Mouse (Mus musculus) stomach, postnatal 0 days (tissue): ENCODE data around the gene Prps2.

ENCODE experiments used
- CTCF ChIP-seq: IDR thresholded peaks from 2 replicates; pipeline ENCODE4 v1.5.1; 2016; ENCODE audit warnings: antibody characterized with exemption, low read depth, mild to moderate bottlenecking, moderate library complexity
- EP300 ChIP-seq: optimal IDR thresholded peaks from 2 replicates; pipeline ENCODE3; 2016; ENCODE audit warnings: antibody characterized with exemption

DNA sequence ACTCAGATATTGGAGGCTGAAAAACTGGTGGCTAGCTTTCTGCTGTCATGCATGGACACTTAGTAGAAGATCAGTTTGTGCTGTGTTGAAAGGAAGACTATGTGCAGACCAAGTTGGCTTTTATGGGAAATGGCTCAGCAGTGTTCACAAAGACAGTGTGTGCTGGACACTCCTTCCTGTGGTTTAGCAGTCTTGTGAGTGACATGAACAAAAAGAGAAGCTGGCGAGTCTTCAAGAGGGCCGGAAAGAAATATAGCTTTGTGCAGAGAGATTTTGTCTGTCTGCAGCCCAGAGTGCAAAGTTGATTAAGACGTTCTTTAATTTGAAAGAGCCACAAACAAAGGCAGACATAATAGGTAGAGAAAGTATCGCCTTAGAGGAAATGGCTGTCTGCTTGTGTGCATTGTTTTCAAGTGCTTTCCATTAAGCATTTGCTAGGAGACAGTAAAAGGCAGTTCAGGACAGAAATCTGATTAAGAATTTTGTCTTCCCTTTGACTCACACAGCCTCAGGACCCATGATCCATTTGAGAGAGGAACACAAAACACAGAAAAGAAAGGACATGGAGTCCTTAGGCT, 63.6 kb downstream of the Prps2 start:
- no peak for TF ChIP-seq EP300
- TF ChIP-seq CTCF = no peak
